Mouse (Mus musculus): Measurements from ENCODE around the gene Atrip. TPM values are rescaled to one million over a fixed set of nuclear protein-coding genes. Genes with fewer than 3 reads are reported as not detected.

The Atrip gene
- total RNA-seq, 2 experiments from 2014 or later, result 8.1 to 9.8 TPM

GRCm38 (mm10) chr9:109097831-109098230 is 23.9 kb upstream of the Atrip start:
- DNase-seq, result peak; percentile 57 to 73

GRCm38 (mm10) chr9:109097291-109097690 is 23.4 kb upstream of the Atrip start:
- DNase-seq, result peak in 1 of 2 experiments; percentile 28

- DNase-seq, result no peak
These were observed 22.9 kb upstream of the Atrip start for GRCm38 (mm10) chr9:109096856-109097255.

GRCm38 (mm10) chr9:109096251-109096661 is 22.3 kb upstream of the Atrip start:
- DNase-seq, result peak in 1 of 2 experiments; percentile 40

GRCm38 (mm10) chr9:109095137-109095982 is 21.4 kb upstream of the Atrip start, which contains the start of gene Plxnb1:
Gene Plxnb1 (plus strand): TSS chr9:109095389.
- peak; percentile 66 to 75 for DNase-seq

GRCm38 (mm10) chr9:109094553-109095136 is 20.7 kb upstream of the Atrip start:
- no peak for DNase-seq

GRCm38 (mm10) chr9:109093786-109094552 is 20.0 kb upstream of the Atrip start:
- DNase-seq, result peak; percentile 54

- DNase-seq, result no peak
These were observed 18.9 kb upstream of the Atrip start for GRCm38 (mm10) chr9:109092799-109093198.

GRCm38 (mm10) chr9:109091802-109092201 is 17.9 kb upstream of the Atrip start:
- DNase-seq, result no peak

GRCm38 (mm10) chr9:109090446-109090845 is 16.5 kb upstream of the Atrip start:
- DNase-seq, result no peak

GRCm38 (mm10) chr9:109087987-109088386 is 14.1 kb upstream of the Atrip start:
- peak; percentile 49 to 77 for DNase-seq

- DNase-seq, result no peak
These were observed 11.0 kb upstream of the Atrip start for GRCm38 (mm10) chr9:109084922-109085321.

GRCm38 (mm10) chr9:109082124-109082800 is 8.3 kb upstream of the Atrip start, which contains the start of the genes Ccdc51 and Tma7:
Gene Ccdc51 (plus strand): TSS chr9:109082493.
Gene Tma7 (minus strand): TSS chr9:109082587.
- peak; percentile 86 to 91 for DNase-seq

- no peak for DNase-seq
These were observed 7.8 kb upstream of the Atrip start for GRCm38 (mm10) chr9:109081749-109082123.

- no peak for DNase-seq
These were observed 6.6 kb upstream of the Atrip start for GRCm38 (mm10) chr9:109080516-109080915.

GRCm38 (mm10) chr9:109068095-109068735 is 5.7 kb downstream of the Atrip start:
- no peak for DNase-seq

- no peak for DNase-seq
These were observed 13.0 kb downstream of the Atrip start for GRCm38 (mm10) chr9:109060898-109061295.

- DNase-seq, result no peak
These were observed 13.6 kb downstream of the Atrip start for GRCm38 (mm10) chr9:109060184-109060897.

GRCm38 (mm10) chr9:109059136-109059903 is 14.6 kb downstream of the Atrip start, which contains the start of gene Trex1:
Gene Trex1 (minus strand): TSS chr9:109059734.
- DNase-seq, result peak; percentile 93 to 96

Measured in heart, adult 18-20 months (tissue).